Mouse (Mus musculus) adrenal gland, adult 18-20 months (tissue): ENCODE measurements around the gene Ldhal6b. TPM values are rescaled to one million over a fixed set of nuclear protein-coding genes. Genes with fewer than 3 reads are reported as not detected.

Experiments
- microRNA-seq, 2 experiments: library from miRNA; unstranded; fragments of <30 nt; microRNA quantifications; one replicate each; pipeline ENCODE4 v1.2.0; 2021; ENCODE audit warnings: borderline number of aligned reads in 2 of 2
- total RNA-seq, 2 experiments: library from RNA; stranded (reverse); gene quantifications; 1 replicate in 1 of 2; 2 replicates in 1 of 2; pipeline ENCODE4 v1.2.3; 2021

Ldhal6b gene
- total RNA-seq, 2 experiments from 2014 or later = 0.42 to 0.70 TPM

Small RNA genes lying within 50 kb of the gene (microRNA-seq; reads per million reads assigned to microRNA genes)
- gene Gm22475 = 0 reads per million in 2 experiments

Other genes with a start within 250 kb of the Ldhal6b start
- gene Tmem242, start 21.5 kb upstream of the Ldhal6b start, total RNA-seq = 100 to 1,000 TPM; 121 to 161 TPM
- 1 to 10 TPM; 3.6 to 5.6 TPM for gene Zdhhc14, start 73.8 kb upstream of the Ldhal6b start, total RNA-seq